ENCODE assay signal across 34 mouse cellular contexts in genomic region chr12:77067938-77068337, GRCm38 (mm10).
"Had no signal": no experiment of that assay in that cellular context is flagged by ENCODE, and none has a peak within 500 bp of the region (broad histone marks: within the 10 kb centered on the region; RNA-seq: fewer than 3 reads in every experiment).

No protein-coding gene starts in this region.

- H3K27me3 ChIP-seq: heart, embryonic 12.5 days; heart, embryonic 15.5 days; hindbrain, embryonic 12.5 days; hindbrain, embryonic 13.5 days; hindbrain, embryonic 15.5 days; intestine, embryonic 15.5 days had no signal

- H3K4me1 ChIP-seq: heart, embryonic 10.5 days; heart, embryonic 12.5 days; heart, embryonic 13.5 days; heart, embryonic 15.5 days; hindbrain, embryonic 10.5 days; hindbrain, embryonic 12.5 days; hindbrain, embryonic 13.5 days; hindbrain, embryonic 15.5 days; intestine, embryonic 15.5 days; kidney, embryonic 15.5 days had no signal

- H3K36me3 ChIP-seq: heart, embryonic 10.5 days; heart, embryonic 12.5 days; heart, embryonic 13.5 days; heart, embryonic 15.5 days; hindbrain, embryonic 10.5 days; hindbrain, embryonic 12.5 days; hindbrain, embryonic 13.5 days; hindbrain, embryonic 15.5 days; intestine, embryonic 15.5 days; kidney, embryonic 15.5 days had no signal

- H3K27ac ChIP-seq: heart, embryonic 10.5 days; heart, embryonic 13.5 days; heart, embryonic 15.5 days; hindbrain, embryonic 10.5 days; hindbrain, embryonic 12.5 days; hindbrain, embryonic 13.5 days; hindbrain, embryonic 14.5 days; hindbrain, embryonic 15.5 days; hindbrain, postnatal 0 days; intestine, embryonic 15.5 days; kidney, embryonic 15.5 days; kidney, postnatal 0 days; layer of hippocampus, adult 2 months had no signal

- DNase-seq: heart, postnatal 10 days; heart, postnatal 14 days; heart, postnatal 36 days; heart, postnatal 4 days; kidney, adult 11 months; kidney, adult 18-20 months; kidney, adult 2 months; kidney, adult 8-10 months; kidney, adult 9 months; kidney, postnatal 10 days; kidney, postnatal 14 days; kidney, postnatal 25 days; kidney, postnatal 36 days; kidney, postnatal 4 days; layer of hippocampus, adult 9-11 months; layer of hippocampus, postnatal 36 days had no signal

- H3K9ac ChIP-seq: heart, embryonic 12.5 days; heart, embryonic 13.5 days; heart, embryonic 15.5 days; hindbrain, embryonic 12.5 days; hindbrain, embryonic 13.5 days; hindbrain, embryonic 14.5 days; hindbrain, embryonic 15.5 days; intestine, embryonic 15.5 days; kidney, embryonic 15.5 days had no signal

- H3K9me3 ChIP-seq: heart, embryonic 10.5 days; heart, embryonic 12.5 days; heart, embryonic 13.5 days; heart, embryonic 15.5 days; hindbrain, embryonic 10.5 days; hindbrain, embryonic 13.5 days; hindbrain, embryonic 15.5 days; intestine, embryonic 15.5 days; kidney, embryonic 15.5 days had no signal

- ATAC-seq: hindbrain, embryonic 16.5 days; hindbrain, postnatal 0 days; inflammation-experienced regulatory T-cells, adult 6 months; intestine, embryonic 15.5 days; intestine, embryonic 16.5 days; intestine, postnatal 0 days had no signal

- H3K4me3 ChIP-seq: heart, embryonic 10.5 days; heart, embryonic 12.5 days; heart, embryonic 13.5 days; heart, embryonic 15.5 days; hindbrain, embryonic 10.5 days; hindbrain, embryonic 12.5 days; hindbrain, embryonic 13.5 days; hindbrain, embryonic 15.5 days; intestine, embryonic 15.5 days; kidney, embryonic 15.5 days; layer of hippocampus, adult 2 months had no signal
